Mouse (Mus musculus): ENCODE data around the gene Lrrc46.

DNA sequence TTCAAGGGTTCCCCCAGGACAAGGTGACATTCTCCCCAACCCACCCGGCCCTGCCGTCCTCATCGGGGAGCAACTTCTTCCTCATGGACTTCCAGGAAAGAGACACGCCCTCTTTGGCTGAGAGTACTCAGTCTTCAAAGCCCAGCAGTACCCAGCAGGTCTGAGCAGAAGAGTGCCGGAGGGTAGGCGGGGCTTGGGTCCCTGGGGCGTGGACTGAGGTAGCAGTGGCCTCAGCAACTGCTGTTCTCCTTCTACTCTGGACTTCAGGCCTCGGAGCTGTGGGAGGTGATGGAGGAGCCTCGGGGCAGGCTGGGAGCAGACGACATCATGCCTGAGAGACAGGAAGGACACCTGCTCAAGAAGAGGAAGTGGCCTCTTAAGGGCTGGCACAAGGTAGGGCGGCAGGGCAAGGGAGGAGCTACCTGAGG lies 11.0 kb upstream of the Lrrc46 start:
- TF ChIP-seq CTCF (IDR thresholded peaks at IDR 0.05; ENCODE audit: control insufficient read depth, insufficient read depth, insufficient read length) (no peak), CEBPB (IDR thresholded peaks at IDR 0.05; ENCODE audit: low read depth) (no peak), MYOD1 (IDR thresholded peaks at IDR 0.05; ENCODE audit: control insufficient read depth, insufficient read length, low read depth) (no peak), USF1 (IDR thresholded peaks at IDR 0.05; ENCODE audit: low read depth) (no peak), MYOG (IDR thresholded peaks at IDR 0.05; ENCODE audit: control insufficient read depth, extremely low read depth, insufficient read length) (no peak), MAX (IDR thresholded peaks at IDR 0.05) (no peak)

Data from C2C12 (cell line).